Mouse (Mus musculus): ENCODE results near the gene Mpp2. TPM values are rescaled to one million over a fixed set of nuclear protein-coding genes. Genes with fewer than 3 reads are reported as not detected.

Gene Mpp2
- polyA plus RNA-seq (2015; fragmentation: Nextera tagmentation; extraction: Ambion mirVana), result 24.1 and 24.9 TPM in 2 replicates

DNA sequence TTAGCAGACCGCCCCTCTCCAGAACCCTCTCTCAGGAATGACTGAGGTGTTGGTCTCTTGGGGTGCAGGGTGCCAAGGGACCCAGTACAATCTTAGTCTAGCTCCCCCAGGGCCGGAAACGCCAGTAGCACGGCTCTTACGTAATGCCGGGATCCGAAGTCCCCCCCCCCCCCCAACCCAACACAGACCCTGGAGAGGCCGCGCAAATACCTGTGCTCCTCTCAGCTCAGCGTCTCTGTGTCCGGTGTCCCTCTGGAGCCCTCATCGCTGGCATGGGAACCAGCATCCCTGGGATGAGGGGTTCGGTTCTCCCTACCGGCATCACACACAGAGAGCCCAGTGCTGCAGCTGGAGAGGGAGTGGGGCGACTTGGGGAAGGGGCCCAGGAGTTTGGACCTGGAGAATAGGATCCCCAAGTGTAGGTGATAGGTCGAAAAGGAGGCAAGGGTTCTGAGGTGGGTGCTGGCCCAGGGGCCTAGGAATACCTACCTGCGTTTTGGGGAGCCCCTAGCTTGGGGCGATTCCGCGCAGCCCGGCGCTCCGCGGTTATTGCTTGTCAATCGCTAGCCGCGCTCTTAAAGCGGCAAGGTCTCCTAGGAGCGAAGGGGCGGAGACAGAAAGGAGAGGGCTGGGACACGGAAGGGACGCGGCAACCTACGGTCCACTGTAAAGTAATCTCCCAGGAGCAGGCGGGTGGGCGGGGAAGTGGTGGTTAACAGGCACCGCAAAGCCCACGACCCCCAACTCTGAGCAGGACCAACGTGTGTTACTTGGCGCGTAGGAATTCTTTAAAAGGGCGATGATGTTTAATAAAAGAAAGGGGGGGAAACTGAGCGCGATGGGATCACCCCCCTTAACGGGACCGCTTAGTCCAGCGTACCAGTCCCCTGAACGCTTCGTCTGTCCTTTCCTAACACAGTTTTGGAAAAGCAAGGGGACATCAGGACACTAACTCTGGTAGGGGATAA, at the start of gene Mpp2:
Gene Mpp2 (minus strand): TSS at position 585 of the 968 bp plus-strand sequence.
- ATAC-seq (ENCODE audit: low FRiP score), result peak; percentile 55
- peaks cover 29% of the 10 kb centered on the region for H3K4me1 ChIP-seq (replicated peaks)
- WGBS, result under 1% methylated on average over 48 of the region's 49 CpGs
- H3K36me3 ChIP-seq, result peaks cover 12% of the 10 kb centered on the region
- peak within 1 kb of the TSS; percentile 81 for H3K4me2 ChIP-seq
- peak within 1 kb of the TSS; percentile 82 for H3K9ac ChIP-seq
- H3K27ac ChIP-seq, result peak within 1 kb of the TSS; percentile 98
- no peaks in the 10 kb centered on the region for H3K9me3 ChIP-seq
- H3K27me3 ChIP-seq, result 0 out of 2 replicates have a peak, but pooled peaks cover 3% of the 10 kb centered on the region
- peak within 1 kb of the TSS; percentile 72 for H3K4me3 ChIP-seq

DNA sequence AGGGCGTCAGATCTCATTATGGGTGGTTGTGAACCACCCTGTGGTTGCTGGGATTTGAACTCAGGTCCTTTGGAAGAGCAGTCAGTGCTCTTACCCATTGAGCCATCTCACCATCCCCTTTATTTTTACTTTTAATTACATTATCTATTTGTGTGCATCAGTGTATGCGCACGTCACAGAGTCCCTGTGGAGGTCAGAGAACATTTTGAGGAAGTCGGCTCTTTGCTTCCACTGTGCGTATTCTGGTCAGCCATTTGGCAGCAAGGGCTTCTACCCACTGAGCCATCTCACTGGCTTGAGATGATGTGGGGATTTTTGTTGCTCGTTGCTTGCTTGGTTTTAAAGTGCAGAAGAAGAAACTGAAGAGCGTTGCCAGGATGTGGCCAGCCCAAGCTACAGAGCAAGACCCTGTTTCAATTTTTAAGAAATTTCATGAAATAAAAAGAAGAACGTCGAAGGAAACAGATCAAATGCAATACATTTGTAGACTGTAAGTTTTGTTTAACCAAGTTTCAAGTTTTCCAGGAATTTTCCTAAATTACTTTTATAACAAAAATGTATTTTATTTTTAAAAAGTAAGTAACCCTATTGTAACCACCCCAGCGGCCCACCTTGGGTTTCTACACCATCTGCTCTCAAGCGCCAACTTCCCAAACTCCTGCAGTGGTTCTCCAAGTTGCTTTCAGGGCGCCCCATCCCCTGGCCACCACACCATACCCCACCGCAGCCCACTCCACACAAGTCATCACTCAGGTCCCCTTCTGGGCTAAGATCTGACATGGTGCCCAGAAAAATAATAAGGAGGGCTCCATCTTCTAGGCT, 49.5 kb upstream of the Mpp2 start:
- Histone ChIP-seq H3K4me1 (replicated peaks) (peaks cover 17% of the 10 kb centered on the region), H3K36me3 (no peaks in the 10 kb centered on the region), H3K9me3 (no peaks in the 10 kb centered on the region), H3K9ac (0 out of 2 replicates have a peak overlapping the region, but pooled peaks have one; percentile 51), H3K4me2 (peak overlapping the region; percentile 54), H3K27ac (no peak overlapping the region), H3K4me3 (peak overlapping the region; percentile 22), H3K27me3 (peaks cover 36% of the 10 kb centered on the region)
- ATAC-seq (ENCODE audit: low FRiP score), result peak; percentile 43; the same call in 1 of the 2 replicates
- 47% methylated on average over 13 of the region's 13 CpGs for WGBS

DNA sequence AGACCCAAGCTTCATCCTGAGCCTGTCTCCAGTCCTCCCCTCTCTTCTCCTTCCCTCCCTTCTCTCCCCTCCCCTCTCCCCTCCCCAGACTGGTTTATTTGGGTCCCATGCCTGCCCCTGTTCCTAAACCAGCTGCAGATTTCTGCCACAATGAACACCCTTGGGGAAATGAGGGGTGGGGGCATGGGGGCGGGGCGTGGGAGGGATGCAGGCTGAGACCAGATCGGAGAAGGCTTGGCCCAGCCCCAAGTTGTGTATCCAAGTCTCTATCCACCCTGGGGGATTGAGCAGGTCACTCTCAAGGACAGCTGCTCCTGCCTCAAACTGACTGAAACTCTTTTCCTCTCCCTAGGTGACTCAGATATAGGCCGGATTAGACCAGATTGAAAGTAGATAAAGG, 46.2 kb upstream of the Mpp2 start:
- H3K27me3 ChIP-seq, result peaks cover 31% of the 10 kb centered on the region
- peaks cover 23% of the 10 kb centered on the region for H3K4me1 ChIP-seq (replicated peaks)
- no peak overlapping the region for H3K27ac ChIP-seq
- no peaks in the 10 kb centered on the region for H3K9me3 ChIP-seq
- no peak overlapping the region for H3K4me2 ChIP-seq
- 33% methylated on average over 4 of the region's 4 CpGs for WGBS
- 0 out of 2 replicates have a peak overlapping the region, but pooled peaks have one; percentile 29 for H3K9ac ChIP-seq
- ATAC-seq (ENCODE audit: low FRiP score), result no peak
- no peaks in the 10 kb centered on the region for H3K36me3 ChIP-seq
- no peak overlapping the region for H3K4me3 ChIP-seq

DNA sequence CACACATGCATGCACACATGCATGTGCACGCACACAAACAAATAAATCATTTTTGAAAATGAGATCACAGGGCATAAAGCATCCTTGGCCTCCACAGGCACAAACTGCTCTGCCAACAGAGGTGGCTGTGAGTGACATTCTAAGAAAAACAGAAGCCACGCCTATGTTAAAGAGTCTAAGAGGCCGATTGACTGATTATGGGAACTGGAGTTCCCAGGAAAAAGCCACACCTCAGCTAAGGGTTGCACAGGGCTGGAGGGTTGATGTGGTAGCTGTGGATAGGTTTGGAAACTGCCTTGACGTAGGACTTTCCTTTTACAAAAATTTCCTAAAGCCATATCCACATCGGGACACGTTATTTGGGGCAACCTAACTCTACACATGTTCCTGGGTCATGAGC, 29.1 kb upstream of the Mpp2 start:
- no peak overlapping the region for H3K9ac ChIP-seq
- no peak overlapping the region for H3K4me3 ChIP-seq
- WGBS, result 87% methylated on average over 6 of the region's 6 CpGs
- no peak overlapping the region for H3K4me2 ChIP-seq
- peaks cover 4% of the 10 kb centered on the region; the same call in 1 of the 2 replicates for H3K27me3 ChIP-seq
- no peaks in the 10 kb centered on the region for H3K36me3 ChIP-seq
- ATAC-seq (ENCODE audit: low FRiP score), result no peak
- H3K9me3 ChIP-seq, result no peaks in the 10 kb centered on the region
- H3K27ac ChIP-seq, result no peak overlapping the region
- no peaks in the 10 kb centered on the region for H3K4me1 ChIP-seq (replicated peaks)

DNA sequence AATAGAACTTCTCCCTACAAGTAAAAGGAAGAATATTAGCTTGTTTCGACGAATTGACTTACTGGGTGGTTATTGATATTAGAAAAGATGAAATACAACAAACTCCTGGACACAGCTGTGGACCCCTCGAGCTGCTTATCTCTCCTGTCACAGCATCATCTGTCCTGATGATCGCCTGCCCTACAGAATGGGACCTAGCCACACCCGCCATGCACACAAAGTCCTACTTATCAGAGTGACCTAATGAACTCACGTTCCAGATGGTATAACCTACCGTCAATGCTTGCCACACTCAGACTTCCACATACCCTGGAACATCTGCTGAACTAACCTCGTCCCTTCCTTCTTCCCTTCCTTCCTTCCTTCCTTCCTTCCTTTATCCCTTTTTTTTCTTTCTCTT, 27.9 kb upstream of the Mpp2 start:
- H3K9me3 ChIP-seq, result no peaks in the 10 kb centered on the region
- H3K4me1 ChIP-seq (replicated peaks), result no peaks in the 10 kb centered on the region
- peaks cover 10% of the 10 kb centered on the region; the same call in 1 of the 2 replicates for H3K27me3 ChIP-seq
- WGBS, result 87% methylated on average over 8 of the region's 8 CpGs
- H3K36me3 ChIP-seq, result no peaks in the 10 kb centered on the region
- ATAC-seq (ENCODE audit: low FRiP score), result no peak
- H3K9ac ChIP-seq, result no peak overlapping the region
- no peak overlapping the region for H3K27ac ChIP-seq
- no peak overlapping the region for H3K4me3 ChIP-seq
- H3K4me2 ChIP-seq, result no peak overlapping the region

DNA sequence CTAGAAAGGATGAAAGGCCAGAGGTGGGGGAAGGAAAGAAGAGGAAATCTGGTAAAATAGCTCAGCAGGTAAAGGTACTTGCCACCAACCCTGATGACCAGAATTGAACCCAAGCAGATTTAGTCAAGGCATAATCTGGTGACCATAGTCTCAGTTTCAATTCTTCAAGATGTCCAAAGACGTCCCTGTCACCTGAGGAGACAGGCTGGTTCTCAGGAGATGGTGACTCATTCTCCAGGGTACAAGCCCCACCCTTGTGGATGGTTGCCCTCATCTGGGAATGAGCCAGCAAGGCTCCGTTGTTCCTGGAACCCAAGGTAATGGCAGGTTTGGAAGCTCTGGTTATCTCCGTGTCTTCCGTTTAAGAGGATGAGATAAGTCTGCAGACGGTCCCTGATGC, 23.3 kb upstream of the Mpp2 start:
- peaks cover 53% of the 10 kb centered on the region for H3K27me3 ChIP-seq
- no peak overlapping the region for H3K27ac ChIP-seq
- H3K4me1 ChIP-seq (replicated peaks), result peaks cover 5% of the 10 kb centered on the region
- no peak for ATAC-seq (ENCODE audit: low FRiP score)
- H3K9me3 ChIP-seq, result no peaks in the 10 kb centered on the region
- H3K4me3 ChIP-seq, result no peak overlapping the region
- no peaks in the 10 kb centered on the region for H3K36me3 ChIP-seq
- no peak overlapping the region for H3K4me2 ChIP-seq
- no peak overlapping the region for H3K9ac ChIP-seq
- 89% methylated on average over 5 of the region's 5 CpGs for WGBS

DNA sequence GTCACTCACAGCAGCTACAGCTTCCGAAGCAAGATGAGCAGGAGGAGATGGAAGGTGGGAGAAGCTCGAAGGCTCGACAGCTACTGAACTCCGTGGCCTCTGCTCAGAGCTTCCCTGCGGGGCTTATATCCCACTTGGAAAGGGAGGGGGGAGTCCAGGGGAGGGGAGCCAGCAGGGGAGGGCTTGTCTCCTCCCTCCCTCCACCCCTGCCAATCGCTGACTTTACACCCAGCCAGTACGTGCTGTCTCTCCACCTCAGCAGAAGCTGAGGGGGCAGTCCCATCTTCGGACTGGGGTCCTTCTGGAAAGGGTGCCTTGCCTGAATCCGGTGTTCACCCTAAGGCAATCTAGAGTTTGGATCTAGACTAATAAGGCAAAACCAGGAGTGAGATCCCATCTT, 19.4 kb upstream of the Mpp2 start, which contains the start of gene Pyy:
Gene Pyy (minus strand): TSS at position 101 of the 400 bp plus-strand sequence.
- H3K4me3 ChIP-seq, result no peak within 1 kb of the TSS
- WGBS, result 14% methylated on average over 9 of the region's 9 CpGs

DNA sequence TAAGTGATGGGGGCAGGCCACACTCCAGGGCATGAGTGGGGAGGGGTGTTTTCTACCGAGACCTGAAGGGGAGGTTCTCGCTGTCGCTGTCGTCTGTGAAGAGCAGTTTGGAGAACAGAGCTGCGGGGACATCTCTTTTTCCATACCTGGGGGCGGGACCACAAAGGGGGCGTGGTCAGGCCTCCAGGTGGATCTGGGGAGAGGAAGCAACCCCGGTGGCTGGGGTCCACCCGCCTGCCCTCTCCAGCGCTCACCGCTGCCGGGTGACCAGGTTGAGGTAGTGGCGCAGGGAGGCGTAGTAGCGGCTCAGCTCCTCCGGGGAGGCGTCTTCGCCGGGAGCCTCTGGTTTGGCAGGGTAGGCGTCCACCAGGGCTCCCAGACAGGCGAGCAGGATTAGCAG, 18.6 kb upstream of the Mpp2 start:
- Histone ChIP-seq H3K4me1 (replicated peaks) (peaks cover 5% of the 10 kb centered on the region), H3K36me3 (no peaks in the 10 kb centered on the region), H3K4me3 (no peak overlapping the region), H3K9me3 (no peaks in the 10 kb centered on the region), H3K27me3 (peaks cover 91% of the 10 kb centered on the region), H3K4me2 (peak overlapping the region; percentile 29), H3K27ac (no peak overlapping the region), H3K9ac (no peak overlapping the region)
- WGBS, result 1% methylated on average over 21 of the region's 21 CpGs
- no peak for ATAC-seq (ENCODE audit: low FRiP score)

More for the DNA sequence above, 19.4 kb upstream of the Mpp2 start, which contains the start of gene Pyy:
- H3K4me1 ChIP-seq (replicated peaks), result peaks cover 5% of the 10 kb centered on the region
- no peaks in the 10 kb centered on the region for H3K36me3 ChIP-seq
- H3K9ac ChIP-seq, result no peak within 1 kb of the TSS
- no peak for ATAC-seq (ENCODE audit: low FRiP score)
- H3K27me3 ChIP-seq, result peaks cover 85% of the 10 kb centered on the region
- no peak within 1 kb of the TSS for H3K27ac ChIP-seq
- no peaks in the 10 kb centered on the region for H3K9me3 ChIP-seq
- peak within 1 kb of the TSS; percentile 29 for H3K4me2 ChIP-seq

DNA sequence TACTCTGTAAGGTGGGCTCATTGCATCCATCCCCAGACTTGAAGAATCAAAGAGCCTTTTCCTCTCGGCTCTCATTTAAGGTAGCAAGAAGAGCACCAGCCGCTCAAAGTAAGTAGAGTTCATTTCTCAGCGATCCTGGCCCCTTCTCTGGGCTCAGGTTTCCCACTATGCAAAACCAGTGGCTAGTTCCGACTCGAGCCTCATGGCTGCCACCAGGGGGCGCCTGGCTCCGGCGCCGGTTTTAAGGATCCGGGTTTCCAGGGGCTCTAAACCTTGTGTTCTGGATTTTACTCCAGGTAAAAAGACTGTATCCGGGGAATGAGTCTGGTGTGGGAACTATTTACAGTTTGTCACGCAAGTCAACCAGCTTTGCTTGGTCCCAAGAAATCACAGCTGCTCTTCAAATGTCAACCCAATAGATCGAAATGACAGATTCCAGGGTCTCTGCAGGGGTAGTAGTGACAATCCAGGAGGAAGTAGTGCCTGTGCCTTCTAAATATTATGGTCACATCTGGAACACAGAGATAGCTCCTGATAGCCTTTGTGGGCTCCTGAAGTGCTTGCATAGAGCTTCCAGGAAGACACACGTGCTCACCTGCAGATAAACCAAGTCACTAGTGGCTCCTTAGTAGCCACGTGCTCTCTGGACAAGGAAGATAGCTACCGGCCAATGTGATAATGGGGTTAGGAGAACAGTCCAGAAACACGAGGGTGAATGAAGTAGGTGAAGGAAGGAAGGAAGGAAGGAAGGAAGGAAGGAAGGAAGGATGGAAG, 14.4 kb upstream of the Mpp2 start:
- WGBS, result 20% methylated on average over 17 of the region's 17 CpGs
- H3K9ac ChIP-seq, result no peak overlapping the region
- no peaks in the 10 kb centered on the region for H3K9me3 ChIP-seq
- ATAC-seq (ENCODE audit: low FRiP score), result no peak
- peaks cover 94% of the 10 kb centered on the region for H3K27me3 ChIP-seq
- peaks cover 5% of the 10 kb centered on the region for H3K4me1 ChIP-seq (replicated peaks)
- no peak overlapping the region for H3K4me2 ChIP-seq
- no peak overlapping the region for H3K4me3 ChIP-seq
- no peak overlapping the region for H3K27ac ChIP-seq
- H3K36me3 ChIP-seq, result no peaks in the 10 kb centered on the region

DNA sequence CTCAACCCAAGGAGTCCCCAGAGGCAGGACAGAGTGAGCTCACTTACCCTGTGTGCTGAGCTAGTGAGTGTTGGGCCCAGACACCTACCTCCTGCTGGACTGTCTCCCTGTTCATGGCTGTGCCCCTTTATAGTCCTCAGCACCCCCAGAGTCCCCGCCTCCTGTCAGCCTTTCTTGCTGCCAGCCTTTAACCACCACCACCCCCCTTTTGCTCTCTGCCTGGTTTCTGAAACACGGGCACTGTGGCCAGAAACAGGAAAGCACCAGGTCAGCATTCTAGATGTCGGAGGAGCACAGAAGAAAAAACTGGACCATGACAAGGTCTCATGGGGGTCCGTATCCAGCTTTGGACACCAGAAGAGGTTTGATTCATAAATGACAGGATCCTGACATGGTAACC, 12.9 kb upstream of the Mpp2 start, which contains the start of gene Ppy:
Gene Ppy (minus strand): TSS at position 101 of the 400 bp plus-strand sequence.
- Histone ChIP-seq H3K27me3 (peaks cover 82% of the 10 kb centered on the region), H3K4me1 (replicated peaks) (peaks cover 13% of the 10 kb centered on the region), H3K4me2 (no peak within 1 kb of the TSS), H3K27ac (no peak within 1 kb of the TSS), H3K9me3 (no peaks in the 10 kb centered on the region), H3K9ac (no peak within 1 kb of the TSS), H3K4me3 (no peak within 1 kb of the TSS), H3K36me3 (no peaks in the 10 kb centered on the region)
- 84% methylated on average over 4 of the region's 4 CpGs for WGBS
- no peak for ATAC-seq (ENCODE audit: low FRiP score)

DNA sequence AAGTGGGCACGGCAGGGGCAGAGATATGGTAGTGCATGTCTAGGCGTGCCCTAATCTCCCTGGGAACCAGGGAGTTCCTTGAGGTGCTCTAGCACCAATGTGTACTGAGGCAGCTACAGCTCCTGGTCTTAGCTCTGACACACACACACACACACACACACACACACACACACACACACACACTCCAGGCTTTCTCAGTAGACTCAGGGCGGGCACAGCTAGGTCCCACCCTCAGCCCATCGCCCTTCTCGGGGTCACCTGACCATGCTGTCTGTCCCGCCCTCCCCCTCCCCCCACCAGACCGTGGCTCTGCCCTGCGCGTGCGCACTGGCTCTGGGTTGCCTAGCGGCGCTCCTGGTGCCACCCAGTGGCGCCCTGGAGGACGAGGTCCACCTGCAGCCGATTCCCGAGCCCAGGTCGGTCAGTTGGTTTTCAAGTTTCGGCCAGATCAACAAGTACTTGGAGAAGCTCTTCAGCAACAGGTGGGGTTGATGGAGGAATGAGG, 8.6 kb upstream of the Mpp2 start:
- no peaks in the 10 kb centered on the region for H3K9me3 ChIP-seq
- no peaks in the 10 kb centered on the region for H3K36me3 ChIP-seq
- peaks cover 44% of the 10 kb centered on the region for H3K27me3 ChIP-seq
- H3K4me2 ChIP-seq, result peak overlapping the region; percentile 49
- H3K4me3 ChIP-seq, result peak overlapping the region; percentile 19
- H3K4me1 ChIP-seq (replicated peaks), result peaks cover 14% of the 10 kb centered on the region
- no peak overlapping the region for H3K27ac ChIP-seq
- ATAC-seq (ENCODE audit: low FRiP score), result peak; percentile 86
- 6% methylated on average over 18 of the region's 18 CpGs for WGBS
- no peak overlapping the region for H3K9ac ChIP-seq
